Mouse (Mus musculus): ENCODE measurements around the gene Cyren.

The Cyren gene

GRCm38 (mm10) chr6:34877509-34878321, at the start of gene Cyren:
Gene Cyren (minus strand): TSS chr6:34878060.
- DNase-seq (ENCODE audit: low spot score in 2 of 2), result peak; percentile 82 to 93

- no peak for DNase-seq (ENCODE audit: low spot score in 2 of 2)
Observed at GRCm38 (mm10) chr6:34927594-34927993, 49.7 kb upstream of the Cyren start.

- peak; percentile 63 to 80 for DNase-seq (ENCODE audit: low spot score in 2 of 2)
Observed at GRCm38 (mm10) chr6:34927156-34927555, 49.3 kb upstream of the Cyren start.

GRCm38 (mm10) chr6:34921941-34922340, 44.1 kb upstream of the Cyren start:
- DNase-seq (ENCODE audit: low spot score in 2 of 2), result peak in 1 of 2 experiments; percentile 62

GRCm38 (mm10) chr6:34920631-34921030, 42.8 kb upstream of the Cyren start:
- DNase-seq (ENCODE audit: low spot score in 2 of 2), result no peak

GRCm38 (mm10) chr6:34919956-34920355, 42.1 kb upstream of the Cyren start, which contains the start of gene Stra8:
Gene Stra8 (plus strand): TSS chr6:34920163.
- no peak for DNase-seq (ENCODE audit: low spot score in 2 of 2)

- no peak for DNase-seq (ENCODE audit: low spot score in 2 of 2)
Observed at GRCm38 (mm10) chr6:34919146-34919545, 41.3 kb upstream of the Cyren start.

- no peak for DNase-seq (ENCODE audit: low spot score in 2 of 2)
Observed at GRCm38 (mm10) chr6:34914462-34914861, 36.6 kb upstream of the Cyren start.

- no peak for DNase-seq (ENCODE audit: low spot score in 2 of 2)
Observed at GRCm38 (mm10) chr6:34913341-34914040, 35.6 kb upstream of the Cyren start.

GRCm38 (mm10) chr6:34910371-34911219, 32.7 kb upstream of the Cyren start, which contains the start of gene Wdr91:
Gene Wdr91 (minus strand): TSS chr6:34910876.
- peak; percentile 99 for DNase-seq (ENCODE audit: low spot score in 2 of 2)

- DNase-seq (ENCODE audit: low spot score in 2 of 2), result peak in 1 of 2 experiments; percentile 30
Observed at GRCm38 (mm10) chr6:34909631-34910345, 31.9 kb upstream of the Cyren start.

- DNase-seq (ENCODE audit: low spot score in 2 of 2), result peak; percentile 34 to 42
Observed at GRCm38 (mm10) chr6:34907696-34908260, 29.9 kb upstream of the Cyren start.

- DNase-seq (ENCODE audit: low spot score in 2 of 2), result peak; percentile 34 to 73
Observed at GRCm38 (mm10) chr6:34907121-34907614, 29.3 kb upstream of the Cyren start.

GRCm38 (mm10) chr6:34906661-34907060, 28.8 kb upstream of the Cyren start:
- DNase-seq (ENCODE audit: low spot score in 2 of 2), result no peak

GRCm38 (mm10) chr6:34906125-34906524, 28.3 kb upstream of the Cyren start:
- no peak for DNase-seq (ENCODE audit: low spot score in 2 of 2)

- DNase-seq (ENCODE audit: low spot score in 2 of 2), result no peak
Observed at GRCm38 (mm10) chr6:34904361-34904760, 26.5 kb upstream of the Cyren start.

GRCm38 (mm10) chr6:34903851-34904250, 26.0 kb upstream of the Cyren start:
- no peak for DNase-seq (ENCODE audit: low spot score in 2 of 2)

- peak in 1 of 2 experiments; percentile 43 for DNase-seq (ENCODE audit: low spot score in 2 of 2)
Observed at GRCm38 (mm10) chr6:34903441-34903840, 25.6 kb upstream of the Cyren start.

- DNase-seq (ENCODE audit: low spot score in 2 of 2), result no peak
Observed at GRCm38 (mm10) chr6:34902578-34902977, 24.7 kb upstream of the Cyren start.

GRCm38 (mm10) chr6:34901911-34902444, 24.1 kb upstream of the Cyren start:
- DNase-seq (ENCODE audit: low spot score in 2 of 2), result peak; percentile 25 to 57
